In the genomic region with DNA sequence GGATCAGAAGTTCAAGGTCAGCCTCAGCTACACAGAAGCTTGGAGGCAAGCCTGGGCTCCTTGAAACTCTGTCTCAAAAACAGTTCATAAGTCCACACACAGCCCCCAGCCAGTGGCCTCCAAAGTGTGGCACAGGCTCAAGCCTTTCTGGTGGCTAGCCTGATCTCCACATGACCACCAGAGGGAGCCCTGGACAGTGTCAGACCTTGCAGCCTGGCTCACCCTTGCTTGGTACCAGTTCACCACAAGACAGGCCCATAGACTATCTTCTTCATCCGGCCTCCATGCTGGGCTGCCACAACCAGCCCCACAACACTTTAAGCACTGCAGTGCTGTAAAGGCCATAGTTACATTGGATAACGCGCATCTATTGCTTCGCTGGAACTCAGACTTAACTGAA, we compare ENCODE assay signal across 9 mouse cellular contexts.
A peak's percentile ranks its signal among the peaks of the same experiment; 100 is the strongest.
DNase-seq lines count a peak whose midpoint lies in the region; ATAC-seq and TF ChIP-seq lines count a peak whose summit lies in the region.
"Had no signal": no experiment of that assay in that cellular context is flagged by ENCODE, and none has a peak within 500 bp of the region (broad histone marks: within the 10 kb centered on the region; RNA-seq: fewer than 3 reads in every experiment).

No protein-coding gene starts in this region.

- TF ChIP-seq CTCF in small intestine, adult 2 months (IDR thresholded peaks at IDR 0.05; ENCODE audit: extremely low read depth, insufficient read length, insufficient replicate concordance, low read depth, low read length), result peak; percentile 86

- no peak overlapping the region for H3K4me2 ChIP-seq in hindbrain, embryonic 16.5 days (ENCODE audit: low read length)
- H3K4me2 ChIP-seq: midbrain, embryonic 12.5 days had no signal

- H3K9me3 ChIP-seq in hindbrain, embryonic 16.5 days (ENCODE audit: control insufficient read depth, low read length), result no peaks in the 10 kb centered on the region
- H3K9me3 ChIP-seq: midbrain, embryonic 12.5 days had no signal

- WGBS in hindbrain, embryonic 16.5 days, result 64% methylated on average over 4 of the region's 4 CpGs
- 71% methylated on average over 4 of the region's 4 CpGs for WGBS in small intestine, adult 2 months

- H3K4me3 ChIP-seq in hindbrain, embryonic 16.5 days (ENCODE audit: low read length), result no peak overlapping the region
- H3K4me3 ChIP-seq in small intestine, adult 2 months (ENCODE audit: low read depth, low read length), result no peak overlapping the region
- H3K4me3 ChIP-seq: midbrain, embryonic 12.5 days had no signal

- TF ChIP-seq POLR2A in small intestine, adult 2 months (IDR thresholded peaks at IDR 0.05; ENCODE audit: low read depth, low read length), result 0 out of 2 replicates have a peak, but pooled peaks have one; percentile 11

- no peaks in the 10 kb centered on the region for H3K27me3 ChIP-seq in hindbrain, embryonic 16.5 days (replicated peaks; ENCODE audit: control insufficient read depth, insufficient read depth, low read length)
- no peaks in the 10 kb centered on the region for H3K27me3 ChIP-seq in small intestine, adult 2 months (ENCODE audit: control insufficient read depth, insufficient read depth, low read length)

- H3K4me1 ChIP-seq in hindbrain, embryonic 16.5 days (ENCODE audit: control insufficient read depth, insufficient read depth, low read depth, low read length), result no peaks in the 10 kb centered on the region; the same call in 1 of the 2 replicates
- H3K4me1 ChIP-seq in small intestine, adult 2 months (ENCODE audit: control insufficient read depth, insufficient read depth, insufficient read length, low read length), result no peaks in the 10 kb centered on the region
- H3K4me1 ChIP-seq: midbrain, embryonic 12.5 days had no signal

- H3K36me3 ChIP-seq in hindbrain, embryonic 16.5 days (ENCODE audit: control insufficient read depth, insufficient read depth, low read length), result no peaks in the 10 kb centered on the region
- H3K36me3 ChIP-seq in small intestine, adult 2 months (ENCODE audit: control insufficient read depth, insufficient read depth, low read length), result no peaks in the 10 kb centered on the region
- H3K36me3 ChIP-seq: midbrain, embryonic 12.5 days had no signal

- H3K27ac ChIP-seq in hindbrain, embryonic 16.5 days (ENCODE audit: low read depth, low read length), result no peak overlapping the region
- H3K27ac ChIP-seq in small intestine, adult 2 months (ENCODE audit: insufficient read depth, low read depth, low read length), result no peak overlapping the region
- H3K27ac ChIP-seq: midbrain, embryonic 12.5 days had no signal

- ATAC-seq in hindbrain, embryonic 16.5 days, result peak; percentile 48; the same call in 1 of the 2 replicates
- ATAC-seq in activated CD4-positive, CD25-positive, alpha-beta regulatory T cell, adult 4 months, result no peak

- peak; percentile 91 for DNase-seq in NIH3T3 (ENCODE audit: low read depth)
- peak; percentile 34 for DNase-seq in cerebellum, adult 8-10 months
- DNase-seq in frontal cortex, postnatal 25 days (ENCODE audit: low spot score in 2 of 2), result peak; percentile 33 to 53
- peak; percentile 66 for DNase-seq in left cerebral cortex, adult 11 months (ENCODE audit: low spot score)
- peak; percentile 94 for DNase-seq in lung, postnatal 36 days

- no peak overlapping the region for H3K9ac ChIP-seq in hindbrain, embryonic 16.5 days (ENCODE audit: low read depth, low read length)
- H3K9ac ChIP-seq: midbrain, embryonic 12.5 days had no signal

Comparison
In these comparisons a context has a peak if more than half of its experiments do, and no peak if none do; other contexts are left out.
1. DNase-seq: peak in every context shown above with its lines; median percentile 94 in lung, postnatal 36 days; 91 in NIH3T3; 66 in left cerebral cortex, adult 11 months; 43 in frontal cortex, postnatal 25 days; 34 in cerebellum, adult 8-10 months.